In genomic region chr17:14703268-14703667, GRCm38 (mm10) we compare ENCODE assay signal across 20 mouse cellular contexts. TPM values are rescaled to one million over a fixed set of nuclear protein-coding genes. Genes with fewer than 3 reads are reported as not detected.
DNase-seq lines count a peak whose midpoint lies in the region; ATAC-seq and TF ChIP-seq lines count a peak whose summit lies in the region.
"Had no signal": no experiment of that assay in that cellular context is flagged by ENCODE, and none has a peak within 500 bp of the region (broad histone marks: within the 10 kb centered on the region; RNA-seq: fewer than 3 reads in every experiment).

No protein-coding gene starts in this region.

- H3K4me3 ChIP-seq in heart, postnatal 0 days (ENCODE audit: low read depth, low read length): no peak overlapping the region
- no peak overlapping the region for H3K4me3 ChIP-seq in lung, embryonic 16.5 days (ENCODE audit: low read length)
- H3K4me3 ChIP-seq in stomach, embryonic 14.5 days (ENCODE audit: low read depth, low read length): no peak overlapping the region
- H3K4me3 ChIP-seq: forebrain, embryonic 15.5 days; limb, embryonic 13.5 days; megakaryocyte, embryonic 14.5 days; midbrain, embryonic 12.5 days; neural tube, embryonic 13.5 days had no signal

- no peaks in the 10 kb centered on the region for H3K36me3 ChIP-seq in heart, postnatal 0 days (replicated peaks; ENCODE audit: control insufficient read depth, insufficient read depth, low read length)
- no peaks in the 10 kb centered on the region for H3K36me3 ChIP-seq in lung, embryonic 16.5 days (ENCODE audit: control insufficient read depth, insufficient read depth, low read length)
- no peaks in the 10 kb centered on the region for H3K36me3 ChIP-seq in stomach, embryonic 14.5 days (ENCODE audit: control insufficient read depth, insufficient read depth, low read length)
- H3K36me3 ChIP-seq: forebrain, embryonic 15.5 days; limb, embryonic 13.5 days; midbrain, embryonic 12.5 days; neural tube, embryonic 13.5 days had no signal

- no peak for TF ChIP-seq EP300 in heart, postnatal 0 days (IDR thresholded peaks at IDR 0.05; ENCODE audit: low read depth)

- DNase-seq in heart, postnatal 0 days (ENCODE audit: low spot score): peak; percentile 1
- no peak for DNase-seq in heart, adult 18-20 months
- DNase-seq in lung, postnatal 10 days: no peak
- DNase-seq in kidney, postnatal 4 days: no peak
- no peak for DNase-seq in adrenal gland, adult 8-10 months
- DNase-seq: adrenal gland, postnatal 36 days; cerebellum, adult 18-20 months; gastrocnemius, postnatal 25 days; kidney, adult 11 months; kidney, postnatal 14 days; right cerebral cortex, postnatal 4 days had no signal

- H3K27me3 ChIP-seq in heart, postnatal 0 days (ENCODE audit: control insufficient read depth, insufficient read depth, low read length): no peaks in the 10 kb centered on the region
- no peaks in the 10 kb centered on the region for H3K27me3 ChIP-seq in lung, embryonic 16.5 days (ENCODE audit: control insufficient read depth, insufficient read depth, low read depth, low read length)
- no peaks in the 10 kb centered on the region for H3K27me3 ChIP-seq in stomach, embryonic 14.5 days (ENCODE audit: control insufficient read depth, insufficient read depth, low read length)
- H3K27me3 ChIP-seq: forebrain, embryonic 15.5 days; limb, embryonic 13.5 days; megakaryocyte, embryonic 14.5 days; midbrain, embryonic 12.5 days; neural tube, embryonic 13.5 days had no signal

- WGBS in heart, postnatal 0 days: 56% methylated on average over 4 of the region's 4 CpGs
- 25% methylated on average over 4 of the region's 4 CpGs for WGBS in lung, embryonic 16.5 days
- WGBS in stomach, embryonic 14.5 days: 22% methylated on average over 4 of the region's 4 CpGs

- H3K27ac ChIP-seq in heart, postnatal 0 days (ENCODE audit: low read depth): no peak overlapping the region
- no peak overlapping the region for H3K27ac ChIP-seq in lung, embryonic 16.5 days (ENCODE audit: low read length)
- 0 out of 2 replicates have a peak overlapping the region, but pooled peaks have one; percentile 39 for H3K27ac ChIP-seq in stomach, embryonic 14.5 days (ENCODE audit: low read length)
- H3K27ac ChIP-seq: forebrain, embryonic 15.5 days; limb, embryonic 13.5 days; midbrain, embryonic 12.5 days; neural tube, embryonic 13.5 days had no signal

- H3K9me3 ChIP-seq in heart, postnatal 0 days (replicated peaks; ENCODE audit: control insufficient read depth, low read length): no peaks in the 10 kb centered on the region
- H3K9me3 ChIP-seq in lung, embryonic 16.5 days (ENCODE audit: control insufficient read depth, low read length): no peaks in the 10 kb centered on the region
- H3K9me3 ChIP-seq in stomach, embryonic 14.5 days (ENCODE audit: control insufficient read depth, low read depth, low read length): no peaks in the 10 kb centered on the region
- H3K9me3 ChIP-seq: forebrain, embryonic 15.5 days; limb, embryonic 13.5 days; megakaryocyte, embryonic 14.5 days; midbrain, embryonic 12.5 days; neural tube, embryonic 13.5 days had no signal

- H3K4me2 ChIP-seq in heart, postnatal 0 days (ENCODE audit: low read depth, low read length): no peak overlapping the region
- H3K4me2 ChIP-seq in lung, embryonic 16.5 days (ENCODE audit: low read depth, low read length): no peak overlapping the region
- H3K4me2 ChIP-seq in stomach, embryonic 14.5 days (replicated peaks; ENCODE audit: low read depth, low read length): no peak overlapping the region
- H3K4me2 ChIP-seq: forebrain, embryonic 15.5 days; limb, embryonic 13.5 days; liver, embryonic 11.5 days; midbrain, embryonic 12.5 days; neural tube, embryonic 13.5 days had no signal

- no peaks in the 10 kb centered on the region for H3K4me1 ChIP-seq in heart, postnatal 0 days (ENCODE audit: control insufficient read depth, insufficient read depth)
- peaks cover 7% of the 10 kb centered on the region for H3K4me1 ChIP-seq in lung, embryonic 16.5 days (replicated peaks; ENCODE audit: control insufficient read depth, insufficient read depth, low read length)
- H3K4me1 ChIP-seq in stomach, embryonic 14.5 days (ENCODE audit: control insufficient read depth, insufficient read depth, low read length): peaks cover 6% of the 10 kb centered on the region; the same call in 1 of the 2 replicates
- H3K4me1 ChIP-seq: forebrain, embryonic 15.5 days; megakaryocyte, embryonic 14.5 days; midbrain, embryonic 12.5 days; neural tube, embryonic 13.5 days had no signal

- ATAC-seq in heart, postnatal 0 days (ENCODE audit: insufficient read depth, low read depth): no peak
- 0 out of 2 replicates have a peak, but pooled peaks have one; percentile 27 for ATAC-seq in lung, embryonic 16.5 days (ENCODE audit: low read depth)
- no peak for ATAC-seq in stomach, embryonic 14.5 days (ENCODE audit: insufficient number of reproducible peaks, insufficient read depth, low FRiP score, low read depth)
- ATAC-seq: CD4-positive, CD25-positive, alpha-beta regulatory T cell, adult 4 months; forebrain, embryonic 15.5 days had no signal

- TF ChIP-seq CTCF in heart, postnatal 0 days (IDR thresholded peaks at IDR 0.05; ENCODE audit: low read depth): no peak

- H3K9ac ChIP-seq in heart, postnatal 0 days (replicated peaks; ENCODE audit: low read depth, low read length): no peak overlapping the region
- H3K9ac ChIP-seq in lung, embryonic 16.5 days (ENCODE audit: low read length): no peak overlapping the region
- H3K9ac ChIP-seq in stomach, embryonic 14.5 days (replicated peaks; ENCODE audit: low read depth, low read length): no peak overlapping the region
- H3K9ac ChIP-seq: forebrain, embryonic 15.5 days; limb, embryonic 13.5 days; midbrain, embryonic 12.5 days; neural tube, embryonic 13.5 days had no signal

RNA-seq across cellular contexts. Expression of gene Thbs2, which starts 9.2 kb away (rescaled TPM):
- 39.5 and 49.7 TPM in 2 replicates for total RNA-seq in heart, postnatal 0 days (2014; rRNA removed; ENCODE audit: low replicate concordance)
- 17.8 and 17.9 TPM in 2 replicates for polyA plus RNA-seq in heart, postnatal 0 days (2015; fragmentation: Nextera tagmentation; extraction: Ambion mirVana)
- total RNA-seq in heart, adult 18-20 months (2021): 10 to 100 TPM; 11.1 to 11.2 TPM
- polyA plus RNA-seq in lung, embryonic 16.5 days (2015; fragmentation: Nextera tagmentation; extraction: Ambion mirVana): 28.6 and 31.5 TPM in 2 replicates
- 32.6 and 37.5 TPM in 2 replicates for polyA plus RNA-seq in stomach, embryonic 14.5 days (2014; fragmentation: Nextera tagmentation; extraction: Ambion mirVana)
- 1 to 10 TPM; 3.5 to 5.4 (median 3.8) TPM for total RNA-seq in adrenal gland, adult 8-10 months (2022)
- polyA plus RNA-seq: CD4-positive, CD25-positive, alpha-beta regulatory T cell, adult 4 months had no signal
